Mouse (Mus musculus) hindbrain, postnatal 0 days (tissue): ENCODE data around the gene Trim71. TPM values are rescaled to one million over a fixed set of nuclear protein-coding genes. Genes with fewer than 3 reads are reported as not detected.

Source experiments
- ATAC-seq: fragments of 200-750 bp; cut with Nextera tagmentation; 2 replicates; pipeline ENCODE4 v1.8.0; 2017; ENCODE audit warnings: mild to moderate bottlenecking, moderate TSS enrichment, moderate library complexity
- DNase-seq: peaks from one replicate; pipeline ENCODE4 v3.0.0-alpha.2; 2015; ENCODE audit warnings: low spot score
- H3K27ac ChIP-seq: fragments of 300-500 bp; sonication (generic); 2 replicates; pipeline ENCODE4 v1.5.1; 2014; ENCODE audit warnings: mild to moderate bottlenecking
- H3K27me3 ChIP-seq: fragments of 300-500 bp; sonication (generic); 2 replicates; pipeline ENCODE4 v1.6.1; 2014; ENCODE audit warnings: low read length, mixed read lengths; ENCODE audit not compliant: insufficient read depth
- H3K36me3 ChIP-seq: fragments of 300-500 bp; sonication (generic); 2 replicates; pipeline ENCODE4 v1.6.1; 2014; ENCODE audit warnings: low read length, mixed read lengths; ENCODE audit not compliant: insufficient read depth
- H3K4me1 ChIP-seq: fragments of 300-500 bp; sonication (generic); 2 replicates; pipeline ENCODE4 v1.6.1; 2014; ENCODE audit warnings: antibody characterized with exemption, low read length, mixed read lengths; ENCODE audit not compliant: insufficient read depth
- H3K4me2 ChIP-seq: fragments of 300-500 bp; sonication (generic); 2 replicates; pipeline ENCODE4 v1.6.1; 2014; ENCODE audit warnings: low read depth, mild to moderate bottlenecking, low read length, moderate library complexity, mixed read lengths
- H3K4me3 ChIP-seq: fragments of 300-500 bp; sonication (generic); 2 replicates; pipeline ENCODE4 v1.5.1; 2014; ENCODE audit warnings: low read length
- H3K9ac ChIP-seq: fragments of 300-500 bp; sonication (generic); replicated peaks from 2 replicates; pipeline ENCODE4 v1.6.1; 2014; ENCODE audit warnings: mild to moderate bottlenecking, low read length, moderate library complexity, mixed read lengths
- H3K9me3 ChIP-seq: fragments of 300-500 bp; sonication (generic); 2 replicates; pipeline ENCODE4 v1.6.1; 2016; ENCODE audit warnings: low read length, mixed read lengths
- CTCF ChIP-seq: IDR thresholded peaks from 2 replicates; pipeline ENCODE4 v1.5.1; 2016; ENCODE audit warnings: antibody characterized with exemption, control low read depth, low read depth
- WGBS: fragments of 180-500 bp; shearing (Covaris S2); extraction: QIAGEN DNeasy Blood & Tissue Kit; methylation state at CpG from one replicate; pipeline ENCODE4 v1.1.7; 2014; 5-methylcytosine and 5-hydroxymethylcytosine counted together
- polyA plus RNA-seq: library from polyadenylated mRNA; unstranded; fragments of >200 nt; fragmentation: Nextera tagmentation; extraction: Ambion mirVana; gene quantifications from 2 replicates; pipeline ENCODE4 v1.2.1, GENCODE M21; 2015
- total RNA-seq: library from RNA; depleted of rRNA; stranded (reverse); fragments of >200 nt; gene quantifications from 2 replicates; pipeline ENCODE4 v1.2.3, GENCODE M21; 2014

Gene Trim71
- total and polyA plus RNA-seq, 2 experiments from 2014 or later = 0.10 to 0.24 TPM

DNA sequence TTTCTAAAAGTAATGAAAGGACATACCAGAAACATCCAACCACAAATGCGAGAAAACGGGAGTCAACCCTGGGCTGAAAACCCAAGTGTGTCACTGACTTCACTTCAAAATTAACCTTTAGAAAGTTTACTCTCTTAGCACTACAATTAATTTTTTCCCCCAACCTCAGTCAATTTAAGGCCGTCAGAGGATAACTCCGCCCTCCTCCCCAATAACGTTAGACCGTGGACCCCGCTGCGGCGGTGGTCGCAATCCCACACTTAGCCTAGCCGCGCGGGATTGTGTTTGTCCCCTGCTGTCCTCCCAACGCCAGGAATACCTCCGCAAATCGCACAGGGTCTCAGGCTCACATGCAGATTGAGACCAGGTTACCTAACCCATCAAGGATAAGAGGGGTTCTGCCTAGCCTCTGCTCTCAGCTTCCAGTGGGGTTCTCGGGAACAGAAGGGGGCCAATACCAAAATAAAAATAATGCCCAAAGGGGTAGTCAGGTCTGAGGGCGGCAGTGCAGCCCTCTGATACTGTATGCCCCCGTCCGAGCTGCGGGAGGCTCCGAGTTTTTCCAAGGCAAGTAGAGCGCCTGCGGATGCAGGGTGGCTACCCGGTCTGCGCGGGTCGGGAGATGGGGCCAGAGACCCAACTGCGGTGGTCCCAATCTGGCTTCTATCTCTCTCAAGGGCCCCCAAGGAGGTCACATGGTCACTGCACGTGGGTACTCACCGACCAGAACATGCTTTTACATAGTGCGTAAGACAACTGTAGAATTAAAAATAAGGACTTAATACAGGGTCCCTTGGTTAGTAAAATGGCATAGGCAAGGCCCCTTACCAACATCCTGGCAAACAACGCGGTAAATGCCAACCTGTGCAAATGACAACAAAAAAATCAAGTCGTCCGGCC is 3.1 kb downstream of the Trim71 start:
- H3K27me3 ChIP-seq = peaks cover 65% of the 10 kb centered on the region
- no peak for DNase-seq

DNA sequence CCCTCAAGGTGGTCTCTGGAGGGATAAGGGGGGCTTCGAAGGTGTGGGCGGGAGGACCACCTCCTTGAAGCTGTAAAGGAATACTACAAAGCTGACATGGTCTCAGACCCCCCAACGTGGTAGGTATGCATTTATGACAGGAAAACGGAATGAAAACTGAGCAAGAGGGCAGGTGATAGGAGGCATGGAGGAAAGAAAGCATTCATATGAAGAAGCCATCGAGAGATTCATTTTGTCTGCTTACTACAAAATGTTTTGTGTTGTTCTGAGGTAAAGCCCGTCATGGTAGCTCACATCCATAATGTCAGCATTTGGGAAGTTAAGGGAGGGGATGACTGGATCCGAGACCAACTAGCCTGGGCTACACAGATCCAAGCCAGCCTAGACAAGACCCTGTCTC is 4.0 kb downstream of the Trim71 start:
- no peak overlapping the region for H3K9ac ChIP-seq
- 24% methylated on average over 7 of the region's 7 CpGs for WGBS
- H3K27me3 ChIP-seq = peaks cover 65% of the 10 kb centered on the region
- H3K27ac ChIP-seq = no peak overlapping the region
- no peaks in the 10 kb centered on the region for H3K9me3 ChIP-seq
- DNase-seq (no peak), ATAC-seq (no peak)
- no peaks in the 10 kb centered on the region for H3K36me3 ChIP-seq
- H3K4me3 ChIP-seq = no peak overlapping the region
- TF ChIP-seq CTCF = no peak
- H3K4me2 ChIP-seq = no peak overlapping the region
- H3K4me1 ChIP-seq = no peaks in the 10 kb centered on the region; the same call in 1 of the 2 replicates

More for the DNA sequence above, 3.1 kb downstream of the Trim71 start:
- Histone ChIP-seq H3K4me2 (peak overlapping the region; percentile 70), H3K4me1 (no peaks in the 10 kb centered on the region; the same call in 1 of the 2 replicates), H3K9me3 (no peaks in the 10 kb centered on the region), H3K36me3 (no peaks in the 10 kb centered on the region), H3K4me3 (peak overlapping the region; percentile 10), H3K27ac (no peak overlapping the region), H3K9ac (no peak overlapping the region)
- no peak for TF ChIP-seq CTCF
- WGBS = 5% methylated on average over 36 of the region's 36 CpGs
- no peak for ATAC-seq

DNA sequence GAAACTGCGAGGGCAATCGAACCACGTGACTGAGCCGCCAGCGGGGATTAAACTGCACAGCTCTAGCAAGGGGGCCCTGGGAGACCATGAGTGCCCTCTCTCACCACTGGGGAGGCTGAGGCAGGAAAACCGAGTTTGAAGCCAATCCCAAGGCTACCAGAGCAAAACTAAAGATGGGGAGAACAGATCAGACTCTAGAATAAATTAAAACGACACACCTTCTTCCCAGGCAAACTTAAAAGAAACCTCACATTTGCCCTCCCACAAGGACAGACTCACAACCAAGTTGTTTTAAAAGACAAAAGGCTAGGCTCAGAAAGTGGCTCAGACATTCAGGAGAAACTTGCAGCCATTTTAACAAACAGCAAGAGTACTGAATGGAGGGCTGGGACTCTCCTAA is 7.1 kb downstream of the Trim71 start:
- ATAC-seq (no peak), DNase-seq (no peak)
- Histone ChIP-seq H3K27me3 (peaks cover 42% of the 10 kb centered on the region), H3K4me3 (no peak overlapping the region), H3K4me2 (no peak overlapping the region), H3K9me3 (no peaks in the 10 kb centered on the region), H3K36me3 (no peaks in the 10 kb centered on the region), H3K4me1 (0 out of 2 replicates have a peak, but pooled peaks cover 3% of the 10 kb centered on the region), H3K9ac (no peak overlapping the region), H3K27ac (no peak overlapping the region)
- WGBS = 30% methylated on average over 7 of the region's 7 CpGs
- TF ChIP-seq CTCF = no peak

GRCm38 (mm10) chr9:114556276-114556855 is 7.8 kb downstream of the Trim71 start:
- peaks cover 34% of the 10 kb centered on the region for H3K27me3 ChIP-seq
- no peaks in the 10 kb centered on the region for H3K9me3 ChIP-seq
- 47% methylated on average over 10 of the region's 10 CpGs for WGBS
- ATAC-seq = no peak
- no peak for TF ChIP-seq CTCF
- H3K4me1 ChIP-seq = 0 out of 2 replicates have a peak, but pooled peaks cover 3% of the 10 kb centered on the region
- H3K4me2 ChIP-seq = no peak overlapping the region
- H3K27ac ChIP-seq = no peak overlapping the region
- H3K9ac ChIP-seq = no peak overlapping the region
- H3K4me3 ChIP-seq = no peak overlapping the region
- H3K36me3 ChIP-seq = no peaks in the 10 kb centered on the region
- DNase-seq = no peak

- Histone ChIP-seq H3K27me3 (peaks cover 15% of the 10 kb centered on the region), H3K4me2 (no peak overlapping the region), H3K36me3 (no peaks in the 10 kb centered on the region), H3K27ac (no peak overlapping the region), H3K4me1 (0 out of 2 replicates have a peak, but pooled peaks cover 3% of the 10 kb centered on the region), H3K9me3 (no peaks in the 10 kb centered on the region), H3K9ac (no peak overlapping the region), H3K4me3 (no peak overlapping the region)
- 47% methylated on average over 5 of the region's 5 CpGs for WGBS
- no peak for TF ChIP-seq CTCF
- DNase-seq (peak; percentile 57), ATAC-seq (no peak)
Measured at GRCm38 (mm10) chr9:114554355-114554979, 9.7 kb downstream of the Trim71 start.

DNA sequence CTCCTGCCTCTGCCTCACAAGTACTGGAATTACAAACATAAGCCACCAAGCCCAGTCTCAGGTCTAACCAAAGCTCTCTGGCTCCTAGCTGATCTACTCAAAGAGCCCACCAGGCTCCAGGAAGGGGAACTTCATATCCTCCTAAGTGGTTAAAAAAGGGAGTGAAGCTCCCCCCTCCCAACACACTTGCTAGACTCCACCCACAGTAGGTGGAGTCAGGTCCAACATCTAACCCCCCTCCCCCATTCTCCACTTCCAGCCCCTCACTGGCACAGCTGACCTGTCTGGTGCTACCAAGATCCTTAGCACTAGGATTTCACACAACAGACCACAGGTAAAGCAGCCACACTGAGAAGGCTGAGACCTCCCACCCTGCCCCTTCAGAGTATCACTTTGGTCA is 10.3 kb downstream of the Trim71 start:
- DNase-seq (no peak), ATAC-seq (no peak)
- H3K4me3 ChIP-seq = no peak overlapping the region
- no peak for TF ChIP-seq CTCF
- H3K9me3 ChIP-seq = no peaks in the 10 kb centered on the region
- H3K27ac ChIP-seq = no peak overlapping the region
- H3K4me1 ChIP-seq = 0 out of 2 replicates have a peak, but pooled peaks cover 3% of the 10 kb centered on the region
- no peaks in the 10 kb centered on the region for H3K36me3 ChIP-seq
- peaks cover 9% of the 10 kb centered on the region; the same call in 1 of the 2 replicates for H3K27me3 ChIP-seq
- H3K4me2 ChIP-seq = no peak overlapping the region
- no peak overlapping the region for H3K9ac ChIP-seq
